Mouse (Mus musculus): ENCODE results near the gene Lsg1. TPM values are rescaled to one million over a fixed set of nuclear protein-coding genes. Genes with fewer than 3 reads are reported as not detected.

Lsg1 gene
- total and polyA plus RNA-seq, 3 experiments = 58.8 to 84.4 TPM; not detected in 1

DNA sequence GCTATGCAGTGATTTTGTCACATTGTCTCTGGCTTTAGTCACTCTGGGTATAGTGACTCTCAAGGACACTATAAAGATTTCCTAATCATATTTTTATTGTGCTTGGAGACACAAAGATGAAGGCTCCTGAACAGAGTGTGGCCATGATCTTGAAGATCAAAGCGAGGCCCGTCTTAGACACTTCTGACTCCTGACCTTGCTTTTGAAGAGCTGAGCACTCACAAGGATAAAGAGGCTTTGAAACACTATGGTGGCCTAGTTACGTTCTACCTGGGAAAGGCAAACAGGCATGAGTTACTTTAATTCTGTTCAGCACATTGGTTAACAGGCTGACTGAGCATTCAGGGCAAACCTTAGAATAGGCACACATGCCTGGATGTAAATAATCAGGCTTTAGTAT lies 28.9 kb upstream of the Lsg1 start:
- no peaks in the 10 kb centered on the region for H3K4me1 ChIP-seq (ENCODE audit: control insufficient read depth in 1 of 2, insufficient read depth in 2 of 2, low read length in 2 of 2)
- H3K27me3 ChIP-seq (ENCODE audit: control insufficient read depth in 1 of 2, insufficient read depth in 2 of 2, low read length in 2 of 2) = peaks cover 28 to 53% of the 10 kb centered on the region in 2 experiments
- DNase-seq (ENCODE audit: low read depth, low spot score) = no peak
- H3K36me3 ChIP-seq (ENCODE audit: control insufficient read depth in 1 of 2, insufficient read depth in 2 of 2, low read length in 2 of 2) = no peaks in the 10 kb centered on the region
- H3K9me3 ChIP-seq (replicated peaks; ENCODE audit: insufficient read depth, low read length) = no peaks in the 10 kb centered on the region
- no peak overlapping the region for H3K27ac ChIP-seq (ENCODE audit: control insufficient read depth, low read depth, low read length)
- no peak overlapping the region for H3K9ac ChIP-seq (ENCODE audit: control insufficient read depth, low read depth, low read length, poor library complexity, severe bottlenecking)
- TF ChIP-seq CHD2 (IDR thresholded peaks at IDR 0.05; ENCODE audit: low read length) (no peak), SIN3A (IDR thresholded peaks at IDR 0.05; ENCODE audit: low read length) (no peak), GATA1 (IDR thresholded peaks at IDR 0.05; ENCODE audit: low read depth, low read length) (no peak), POLR2AphosphoS5 (IDR thresholded peaks at IDR 0.05; ENCODE audit: borderline replicate concordance, low read depth, low read length) (no peak), UBTF (IDR thresholded peaks at IDR 0.05; ENCODE audit: borderline replicate concordance, insufficient read depth, low read depth, low read length) (no peak), GABPA (IDR thresholded peaks at IDR 0.05; ENCODE audit: low read depth, low read length) (no peak), ETS1 (IDR thresholded peaks at IDR 0.05; ENCODE audit: low read depth, low read length) (no peak), TBP (IDR thresholded peaks at IDR 0.05; ENCODE audit: low read depth, low read length) (no peak), ZC3H11A (IDR thresholded peaks at IDR 0.05; ENCODE audit: low read depth, low read length) (no peak)
- H3K4me3 ChIP-seq (ENCODE audit: control insufficient read depth in 1 of 2, insufficient read depth in 1 of 2, low read depth in 2 of 2, low read length in 2 of 2) = no peak overlapping the region
- no peaks in the 10 kb centered on the region for H3K79me2 ChIP-seq (ENCODE audit: control insufficient read depth, insufficient read depth, low read length, poor library complexity)

DNA sequence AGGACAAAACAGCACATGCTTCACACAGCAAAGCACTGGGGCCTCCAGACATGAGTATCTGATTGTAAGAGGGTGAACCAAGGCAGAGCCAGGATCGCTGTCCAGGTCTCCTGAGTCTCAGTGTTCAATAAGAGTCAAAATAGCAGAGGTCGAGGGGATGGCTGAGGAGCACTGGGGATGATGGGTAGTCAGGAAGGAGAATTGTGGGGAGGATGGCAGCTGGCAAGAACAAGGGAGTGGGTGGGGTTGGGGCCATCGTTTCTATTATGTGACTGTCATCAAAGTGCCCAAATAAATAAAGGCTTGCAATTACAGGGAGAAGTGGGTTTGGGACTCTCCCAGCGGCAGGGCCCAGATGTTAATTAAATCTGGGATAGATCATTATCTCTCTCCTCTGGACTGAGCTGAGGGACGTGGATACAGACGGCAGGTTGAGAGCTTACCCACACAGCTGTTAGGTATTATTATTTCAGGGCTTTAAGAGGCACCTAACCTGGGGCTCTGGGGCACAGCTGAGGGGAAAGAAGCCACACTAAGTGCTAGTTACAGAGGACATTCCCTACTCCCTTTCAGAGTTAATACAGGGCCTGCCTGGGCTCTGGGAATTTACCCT lies 27.4 kb upstream of the Lsg1 start:
- H3K4me1 ChIP-seq (ENCODE audit: control insufficient read depth in 1 of 2, insufficient read depth in 2 of 2, low read length in 2 of 2) = no peaks in the 10 kb centered on the region
- H3K9ac ChIP-seq (ENCODE audit: control insufficient read depth, low read depth, low read length, poor library complexity, severe bottlenecking) = no peak overlapping the region
- no peak overlapping the region for H3K4me3 ChIP-seq (ENCODE audit: control insufficient read depth in 1 of 2, insufficient read depth in 1 of 2, low read depth in 2 of 2, low read length in 2 of 2)
- H3K9me3 ChIP-seq (replicated peaks; ENCODE audit: insufficient read depth, low read length) = no peaks in the 10 kb centered on the region
- DNase-seq (ENCODE audit: low read depth, low spot score) = no peak
- H3K36me3 ChIP-seq (ENCODE audit: control insufficient read depth in 1 of 2, insufficient read depth in 2 of 2, low read length in 2 of 2) = no peaks in the 10 kb centered on the region
- H3K27me3 ChIP-seq (ENCODE audit: control insufficient read depth in 1 of 2, insufficient read depth in 2 of 2, low read length in 2 of 2) = peaks cover 25 to 46% of the 10 kb centered on the region in 2 experiments
- no peak overlapping the region for H3K27ac ChIP-seq (ENCODE audit: control insufficient read depth, low read depth, low read length)
- H3K79me2 ChIP-seq (ENCODE audit: control insufficient read depth, insufficient read depth, low read length, poor library complexity) = no peaks in the 10 kb centered on the region
- TF ChIP-seq MXI1 (IDR thresholded peaks at IDR 0.05; ENCODE audit: low read depth, low read length) (no peak), CTCF (IDR thresholded peaks at IDR 0.05 in 2 of 3, conservative IDR thresholded peaks at IDR 0.05 in 1 of 3; ENCODE audit: control insufficient read depth in 1 of 3, insufficient read depth in 1 of 3, low read depth in 2 of 3, low read length in 3 of 3, poor library complexity in 1 of 3, severe bottlenecking in 1 of 3) (no peak), NRF1 (IDR thresholded peaks at IDR 0.05; ENCODE audit: insufficient read depth, low read depth, low read length, poor library complexity, severe bottlenecking) (no peak), RAD21 (IDR thresholded peaks at IDR 0.05; ENCODE audit: low read depth, low read length) (no peak), GATA1 (IDR thresholded peaks at IDR 0.05; ENCODE audit: low read depth, low read length) (no peak), TAL1 (IDR thresholded peaks at IDR 0.05; ENCODE audit: low read length) (no peak), MYB (IDR thresholded peaks at IDR 0.05; ENCODE audit: low read depth, low read length) (no peak), ZNF384 (IDR thresholded peaks at IDR 0.05; ENCODE audit: low read depth, low read length) (no peak), MAFK (IDR thresholded peaks at IDR 0.05; ENCODE audit: borderline replicate concordance, low read depth, low read length) (no peak), ETS1 (IDR thresholded peaks at IDR 0.05; ENCODE audit: low read depth, low read length) (no peak), USF2 (IDR thresholded peaks at IDR 0.05; ENCODE audit: borderline replicate concordance in 1 of 2, insufficient read depth in 1 of 2, low read depth in 1 of 2, low read length in 2 of 2) (no peak)
